Mouse (Mus musculus) heart, adult 2 months (tissue): ENCODE results near the gene Ube3b.

Source experiments
- CTCF ChIP-seq: fragments of 200-600 bp; IDR thresholded peaks from 2 replicates; pipeline ENCODE4 v1.8.1; 2022; ENCODE audit warnings: antibody characterized with exemption, mild to moderate bottlenecking, moderate library complexity
- EP300 ChIP-seq: fragments of 200-500 bp; IDR thresholded peaks from 2 replicates; pipeline ENCODE4 v1.6.1; 2011; ENCODE audit warnings: low read depth, low read length, control low read depth; ENCODE audit not compliant: insufficient read depth
- POLR2A ChIP-seq: fragments of 200-500 bp; IDR thresholded peaks from 2 replicates; pipeline ENCODE4 v1.6.1; 2011; ENCODE audit warnings: mild to moderate bottlenecking, low read depth, low read length, control low read depth; ENCODE audit not compliant: insufficient read depth

DNA sequence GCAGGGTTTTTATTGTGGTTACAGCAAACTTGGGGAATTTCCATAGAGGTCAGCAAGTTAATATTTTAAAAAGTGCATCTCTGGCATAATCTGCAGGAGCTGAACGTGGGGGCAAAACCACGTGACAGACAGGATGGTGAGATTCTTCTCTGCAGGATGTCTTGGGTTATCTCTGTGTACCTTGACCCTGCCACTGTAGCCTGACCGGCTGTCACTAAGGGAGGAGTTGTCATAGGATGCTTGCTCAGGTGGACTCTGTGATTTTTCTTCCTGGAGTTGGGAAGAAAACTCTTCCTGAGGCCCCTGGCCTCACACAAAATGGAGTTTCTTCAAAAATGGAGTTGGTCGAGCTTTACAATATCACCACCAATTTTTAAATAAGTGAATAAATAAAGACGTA lies 37.4 kb upstream of the Ube3b start:
- TF ChIP-seq CTCF (no peak), POLR2A (no peak), EP300 (no peak)
